Mouse (Mus musculus) testis, adult 2 months (tissue): ENCODE measurements around the gene Ltf. TPM values are rescaled to one million over a fixed set of nuclear protein-coding genes. Genes with fewer than 3 reads are reported as not detected.

Experiments used
- H3K27ac ChIP-seq: fragments of 200-500 bp; 2 replicates; pipeline ENCODE4 v1.5.1; 2012; ENCODE audit warnings: low read depth, low read length; ENCODE audit not compliant: control insufficient read depth, insufficient read depth
- H3K27me3 ChIP-seq: fragments of 200-500 bp; 2 replicates; pipeline ENCODE4 v1.6.1; 2012; ENCODE audit warnings: mild to moderate bottlenecking, low read length, moderate library complexity; ENCODE audit not compliant: control insufficient read depth, insufficient read depth
- H3K36me3 ChIP-seq: fragments of 200-500 bp; 2 replicates; pipeline ENCODE4 v1.6.1; 2012; ENCODE audit warnings: mild to moderate bottlenecking, low read length; ENCODE audit not compliant: control insufficient read depth, insufficient read depth
- H3K4me1 ChIP-seq: fragments of 200-500 bp; 2 replicates; pipeline ENCODE4 v1.6.1; 2012; ENCODE audit warnings: low read length; ENCODE audit not compliant: control insufficient read depth, insufficient read depth
- H3K4me3 ChIP-seq: fragments of 200-500 bp; 2 replicates; pipeline ENCODE4 v1.5.1; 2012; ENCODE audit warnings: low read depth, mild to moderate bottlenecking, low read length, moderate library complexity, mixed read lengths; ENCODE audit not compliant: control insufficient read depth
- CTCF ChIP-seq: fragments of 200-500 bp; IDR thresholded peaks from 2 replicates; pipeline ENCODE4 v1.5.1; 2012; ENCODE audit warnings: low read depth, mild to moderate bottlenecking, inconsistent platforms, low read length, moderate library complexity; ENCODE audit not compliant: control insufficient read depth, insufficient read depth, insufficient replicate concordance
- POLR2A ChIP-seq: fragments of 200-500 bp; IDR thresholded peaks from 2 replicates; pipeline ENCODE4 v1.6.1; 2012; ENCODE audit warnings: low read depth, mild to moderate bottlenecking, inconsistent platforms, low read length, moderate library complexity; ENCODE audit not compliant: control insufficient read depth
- polyA plus RNA-seq: library from polyadenylated mRNA; depleted of rRNA; stranded (reverse); fragments of >200 nt; gene quantifications from 2 replicates; pipeline ENCODE4 v1.2.3, GENCODE M21; 2012; rRNA removed

Gene Ltf
- 14.0 TPM in 1 of 2 replicates, not detected in the other for polyA plus RNA-seq

DNA sequence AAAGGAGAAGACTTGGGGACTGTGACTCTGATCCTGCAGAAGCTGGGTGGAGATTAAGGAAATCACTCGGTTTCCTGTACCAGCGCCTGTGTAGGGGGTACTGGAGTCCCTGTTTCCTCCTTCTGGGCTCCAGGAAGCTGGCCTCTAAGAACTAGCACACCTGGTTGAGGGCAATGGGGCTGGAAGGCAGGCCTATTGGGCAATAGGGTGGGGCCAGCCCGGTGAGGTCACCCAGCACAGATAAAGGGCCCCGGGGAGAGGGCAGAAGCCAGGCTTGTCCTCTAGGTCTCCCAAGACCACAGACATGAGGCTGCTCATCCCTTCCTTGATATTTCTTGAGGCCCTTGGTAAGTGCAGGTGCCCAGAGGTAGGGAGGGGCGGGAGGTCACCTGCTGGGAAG is at the start of gene Ltf:
TSS of gene Ltf (plus strand) at position 250 of the 400 bp plus-strand sequence.
- Histone ChIP-seq H3K4me3 (no peak within 1 kb of the TSS), H3K4me1 (peaks cover 2% of the 10 kb centered on the region; the same call in 1 of the 2 replicates), H3K36me3 (no peaks in the 10 kb centered on the region), H3K27ac (no peak within 1 kb of the TSS), H3K27me3 (no peaks in the 10 kb centered on the region)
- no peak for TF ChIP-seq POLR2A
- TF ChIP-seq CTCF, result no peak

DNA sequence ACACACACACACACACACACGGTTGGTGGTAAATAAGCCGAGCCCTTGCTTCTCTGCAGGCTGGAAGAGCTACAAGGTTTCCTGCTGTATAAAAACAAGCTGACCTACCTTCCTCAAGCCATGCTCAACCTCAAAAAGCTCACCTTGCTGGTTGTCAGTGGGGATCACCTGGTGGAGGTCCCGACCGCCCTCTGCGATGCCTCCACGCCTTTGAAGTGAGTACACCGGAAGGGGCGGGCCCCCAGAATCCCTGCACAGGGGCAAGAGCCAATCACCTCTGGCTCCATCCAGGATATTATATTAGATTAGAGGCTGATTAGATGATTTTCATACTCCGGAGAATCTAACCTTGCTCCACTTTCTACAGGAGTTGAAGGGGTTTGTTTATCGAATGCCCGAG is 39.7 kb upstream of the Ltf start:
- H3K27ac ChIP-seq, result no peak overlapping the region
- H3K36me3 ChIP-seq, result no peaks in the 10 kb centered on the region
- H3K4me1 ChIP-seq, result peaks cover 9% of the 10 kb centered on the region; the same call in 1 of the 2 replicates
- no peak for TF ChIP-seq POLR2A
- TF ChIP-seq CTCF, result no peak
- peak overlapping the region; percentile 47; the same call in 1 of the 2 replicates for H3K4me3 ChIP-seq
- no peaks in the 10 kb centered on the region for H3K27me3 ChIP-seq

DNA sequence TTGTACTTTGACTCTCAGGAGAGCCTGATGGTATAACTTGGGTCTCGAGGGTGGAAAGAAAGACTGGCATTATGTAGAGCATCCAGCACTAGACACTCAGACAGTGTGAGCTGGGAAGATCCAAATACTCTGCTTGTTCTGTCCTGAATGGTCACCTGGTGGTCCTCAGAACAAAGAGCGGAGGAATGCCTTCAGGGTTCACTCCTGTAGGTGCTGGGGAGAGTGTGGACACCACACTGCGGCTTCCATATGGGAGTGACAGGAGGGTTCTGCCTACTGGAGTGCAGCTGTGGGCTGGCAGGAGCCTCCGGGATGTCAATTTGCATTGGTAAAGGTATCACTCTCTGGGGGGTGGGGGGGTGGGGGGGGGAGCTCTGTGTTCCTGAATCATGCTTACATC is 36.7 kb upstream of the Ltf start:
- TF ChIP-seq POLR2A, result no peak
- no peak for TF ChIP-seq CTCF
- Histone ChIP-seq H3K27me3 (no peaks in the 10 kb centered on the region), H3K4me3 (no peak overlapping the region), H3K27ac (no peak overlapping the region), H3K4me1 (peaks cover 9% of the 10 kb centered on the region; the same call in 1 of the 2 replicates), H3K36me3 (no peaks in the 10 kb centered on the region)

DNA sequence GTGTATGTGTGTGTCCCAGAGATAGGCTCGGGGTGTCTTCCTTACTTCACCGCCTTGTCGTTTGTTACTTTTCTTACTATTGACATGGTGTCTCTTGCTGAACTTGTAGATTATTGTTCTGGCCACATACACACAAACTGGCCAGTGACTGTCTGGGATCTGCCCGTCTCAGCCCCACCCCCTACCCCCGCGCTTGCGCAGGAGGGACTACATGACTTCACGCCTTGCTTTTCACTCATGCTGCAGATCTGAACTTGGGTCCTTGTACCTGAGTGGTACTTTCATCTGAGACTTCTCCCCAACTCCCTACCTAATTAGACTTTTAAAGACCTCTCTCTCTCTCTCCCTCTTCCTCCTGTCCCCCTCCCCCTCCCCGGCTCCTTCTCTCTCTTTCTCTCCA is 35.0 kb upstream of the Ltf start:
- Histone ChIP-seq H3K4me3 (no peak overlapping the region), H3K36me3 (no peaks in the 10 kb centered on the region), H3K27ac (no peak overlapping the region), H3K4me1 (peaks cover 9% of the 10 kb centered on the region; the same call in 1 of the 2 replicates), H3K27me3 (no peaks in the 10 kb centered on the region)
- TF ChIP-seq POLR2A (no peak), CTCF (no peak)

DNA sequence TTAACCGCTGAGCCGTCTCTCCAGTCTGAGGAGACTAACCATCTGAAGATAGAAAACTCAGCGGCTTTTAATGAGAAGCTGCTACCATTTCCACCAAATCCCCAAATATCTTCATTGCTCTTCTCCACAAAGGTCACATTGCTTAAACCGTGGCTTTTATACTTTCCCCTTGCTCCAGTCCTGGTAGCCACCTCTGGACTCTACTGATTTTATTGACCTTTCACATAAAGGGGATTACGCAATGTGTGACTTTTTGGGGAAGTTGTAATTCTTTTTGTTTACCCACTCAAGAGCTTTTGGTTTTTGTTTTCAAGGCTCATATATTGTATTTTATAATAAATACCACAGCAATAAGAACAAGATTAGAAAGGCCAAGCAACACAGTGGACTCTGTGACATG is 33.5 kb upstream of the Ltf start:
- no peaks in the 10 kb centered on the region for H3K27me3 ChIP-seq
- no peak for TF ChIP-seq CTCF
- TF ChIP-seq POLR2A, result no peak
- H3K4me1 ChIP-seq, result no peaks in the 10 kb centered on the region
- no peak overlapping the region for H3K27ac ChIP-seq
- H3K36me3 ChIP-seq, result no peaks in the 10 kb centered on the region
- H3K4me3 ChIP-seq, result no peak overlapping the region

DNA sequence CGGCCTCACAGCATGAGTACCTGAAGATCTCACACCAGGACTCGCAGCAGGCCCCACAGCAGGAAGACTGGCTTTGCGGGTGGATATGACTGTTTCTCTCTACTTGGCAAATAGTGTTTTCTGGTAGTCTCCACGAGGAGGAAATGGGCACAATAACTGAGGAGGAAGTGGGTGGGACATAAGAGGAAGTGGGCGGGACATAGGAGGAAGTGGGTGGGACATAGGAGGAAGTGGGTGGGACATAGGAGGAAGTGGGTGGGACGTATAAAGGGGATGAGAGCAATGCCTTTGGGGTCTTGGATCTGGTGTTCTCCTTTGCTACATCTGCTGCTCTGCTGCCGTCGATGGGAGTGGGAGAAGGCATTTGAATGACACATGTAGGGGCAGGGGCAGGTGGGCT is 33.1 kb upstream of the Ltf start:
- Histone ChIP-seq H3K27me3 (no peaks in the 10 kb centered on the region), H3K27ac (no peak overlapping the region), H3K4me1 (no peaks in the 10 kb centered on the region), H3K4me3 (no peak overlapping the region), H3K36me3 (no peaks in the 10 kb centered on the region)
- TF ChIP-seq CTCF (no peak), POLR2A (no peak)

DNA sequence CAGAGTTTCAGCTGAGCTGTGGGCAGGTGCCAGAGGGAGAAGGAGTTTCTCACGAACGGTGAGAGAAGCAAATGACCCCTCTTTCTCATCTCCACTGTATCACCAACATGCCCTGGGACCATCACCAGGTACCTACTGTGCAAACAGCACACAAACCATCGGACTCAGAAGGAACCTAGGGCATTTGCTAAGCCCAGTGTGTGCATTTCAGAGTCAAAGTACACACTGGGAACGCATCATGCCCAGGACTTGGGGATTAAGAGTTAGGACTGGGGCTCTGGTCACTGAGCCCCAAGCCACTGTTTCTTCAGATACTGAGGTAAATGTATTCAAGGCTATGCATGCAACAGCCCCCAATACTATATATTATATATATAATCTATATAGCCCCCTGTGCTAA is 31.7 kb upstream of the Ltf start:
- Histone ChIP-seq H3K27me3 (no peaks in the 10 kb centered on the region), H3K36me3 (no peaks in the 10 kb centered on the region), H3K27ac (no peak overlapping the region), H3K4me3 (no peak overlapping the region), H3K4me1 (no peaks in the 10 kb centered on the region)
- TF ChIP-seq CTCF, result no peak
- TF ChIP-seq POLR2A, result no peak

DNA sequence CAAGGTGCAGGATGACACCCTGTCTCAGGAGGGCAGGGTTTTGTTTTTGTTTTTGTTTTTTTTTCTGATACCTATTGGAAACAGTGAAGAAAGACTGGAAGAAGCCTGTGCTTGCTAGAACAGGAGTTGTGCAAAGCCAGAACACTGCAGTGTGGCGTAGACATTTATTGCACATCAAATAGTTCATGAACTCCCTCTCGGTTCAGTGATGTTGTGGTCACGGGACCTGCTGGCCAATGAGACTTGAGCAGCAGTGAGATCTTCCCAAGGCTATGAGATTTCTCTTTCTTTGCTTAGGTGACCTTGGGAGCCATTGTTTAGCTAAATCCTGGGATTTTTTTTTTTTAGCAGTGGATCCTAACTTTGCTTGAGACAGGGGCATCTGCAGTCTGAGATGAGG is 31.0 kb upstream of the Ltf start:
- H3K27me3 ChIP-seq, result no peaks in the 10 kb centered on the region
- no peaks in the 10 kb centered on the region for H3K36me3 ChIP-seq
- no peak overlapping the region for H3K27ac ChIP-seq
- H3K4me3 ChIP-seq, result no peak overlapping the region
- no peaks in the 10 kb centered on the region for H3K4me1 ChIP-seq
- TF ChIP-seq POLR2A (no peak), CTCF (no peak)
